Mouse (Mus musculus): Measurements from ENCODE around the gene Pakap.

GRCm38 (mm10) chr4:57524461-57524860 lies 43.5 kb upstream of the Pakap start:
- TF ChIP-seq CTCF (IDR thresholded peaks at IDR 0.05; ENCODE audit: borderline replicate concordance, insufficient read depth, low read length), result no peak
- no peak for TF ChIP-seq POLR2A (IDR thresholded peaks at IDR 0.05; ENCODE audit: low read depth, low read length)
